Mouse (Mus musculus): ENCODE data around the gene Ccdc169. TPM values are rescaled to one million over a fixed set of nuclear protein-coding genes. Genes with fewer than 3 reads are reported as not detected.
A peak's percentile ranks its signal among the peaks of the same experiment; 100 is the strongest.

Gene Ccdc169
- polyA plus RNA-seq, 1 experiment from 2014 or later: not detected

DNA sequence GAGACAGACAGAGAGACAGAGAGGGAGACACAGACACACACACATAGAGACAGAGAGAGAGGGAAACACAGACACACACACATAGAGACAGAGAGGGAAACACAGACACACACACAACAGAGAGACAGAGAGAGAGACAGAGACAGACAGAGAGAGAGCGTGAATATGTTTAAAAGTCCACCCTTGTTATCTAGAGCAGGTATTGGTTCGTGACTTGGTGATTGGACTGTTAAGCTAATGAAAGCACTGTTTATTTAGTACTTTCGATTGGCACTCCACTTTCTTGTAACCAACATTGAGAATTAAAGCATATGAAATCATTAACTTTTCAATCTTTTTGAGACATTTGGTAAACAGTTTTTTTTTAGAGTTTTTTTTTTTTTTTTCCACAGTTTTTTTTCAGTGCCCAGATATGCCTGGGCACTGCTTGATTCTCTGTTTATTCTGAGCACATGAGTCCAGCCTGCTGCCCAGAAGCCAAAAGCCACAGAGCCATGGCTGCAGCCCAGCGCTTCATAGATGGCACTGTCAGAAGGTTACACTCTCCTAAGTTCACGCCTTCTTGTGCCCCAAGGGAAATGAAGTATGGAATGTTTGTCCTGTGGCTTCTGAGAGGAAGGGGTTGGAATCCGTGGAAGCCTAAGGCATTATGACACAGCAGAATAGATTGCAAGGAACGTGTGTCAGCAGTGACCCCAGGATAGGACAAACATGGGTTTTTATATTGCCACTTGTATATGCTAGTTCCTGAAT, 22.6 kb upstream of the Ccdc169 start:
- Histone ChIP-seq H3K4me3 (ENCODE audit: low read length) (no peak overlapping the region), H3K9me3 (ENCODE audit: control insufficient read depth, low read length) (no peaks in the 10 kb centered on the region), H3K27ac (ENCODE audit: low read depth, low read length) (no peak overlapping the region), H3K36me3 (ENCODE audit: control insufficient read depth, insufficient read depth, low read length) (peaks cover 28% of the 10 kb centered on the region), H3K4me2 (replicated peaks; ENCODE audit: low read depth, low read length) (no peak overlapping the region), H3K27me3 (ENCODE audit: control insufficient read depth, insufficient read depth, low read length) (no peaks in the 10 kb centered on the region), H3K9ac (ENCODE audit: low read depth, low read length) (no peak overlapping the region), H3K4me1 (ENCODE audit: control insufficient read depth, insufficient read depth, low read length) (no peaks in the 10 kb centered on the region)
- WGBS: 65% methylated on average over 7 of the region's 7 CpGs
- ATAC-seq (ENCODE audit: low FRiP score, low TSS enrichment): no peak

DNA sequence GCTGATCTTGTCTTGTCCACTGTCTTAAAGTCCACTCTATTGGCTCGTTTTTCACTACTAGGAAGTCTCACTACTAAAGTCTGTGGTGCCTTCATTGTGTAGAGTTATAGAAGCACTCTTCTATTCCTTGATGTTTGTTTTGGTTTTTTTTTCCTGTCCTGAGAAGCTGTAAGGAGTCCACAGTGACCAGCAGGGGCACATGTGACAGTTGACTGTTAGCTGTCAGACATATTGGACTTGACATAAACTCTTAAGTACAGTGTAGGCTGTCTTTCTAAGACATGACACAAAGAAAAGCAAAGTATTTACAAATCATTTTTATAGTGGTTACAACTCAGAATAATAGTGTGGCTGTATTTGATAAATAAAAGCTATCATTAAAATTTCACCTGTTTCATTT, 22.1 kb upstream of the Ccdc169 start:
- Histone ChIP-seq H3K27me3 (ENCODE audit: control insufficient read depth, insufficient read depth, low read length) (no peaks in the 10 kb centered on the region), H3K4me1 (ENCODE audit: control insufficient read depth, insufficient read depth, low read length) (no peaks in the 10 kb centered on the region), H3K27ac (ENCODE audit: low read depth, low read length) (no peak overlapping the region), H3K36me3 (ENCODE audit: control insufficient read depth, insufficient read depth, low read length) (peaks cover 32% of the 10 kb centered on the region), H3K4me3 (ENCODE audit: low read length) (no peak overlapping the region), H3K9ac (ENCODE audit: low read depth, low read length) (no peak overlapping the region), H3K4me2 (replicated peaks; ENCODE audit: low read depth, low read length) (no peak overlapping the region), H3K9me3 (ENCODE audit: control insufficient read depth, low read length) (no peaks in the 10 kb centered on the region)
- 72% methylated on average over 1 of the region's 1 CpGs for WGBS
- no peak for ATAC-seq (ENCODE audit: low FRiP score, low TSS enrichment)

DNA sequence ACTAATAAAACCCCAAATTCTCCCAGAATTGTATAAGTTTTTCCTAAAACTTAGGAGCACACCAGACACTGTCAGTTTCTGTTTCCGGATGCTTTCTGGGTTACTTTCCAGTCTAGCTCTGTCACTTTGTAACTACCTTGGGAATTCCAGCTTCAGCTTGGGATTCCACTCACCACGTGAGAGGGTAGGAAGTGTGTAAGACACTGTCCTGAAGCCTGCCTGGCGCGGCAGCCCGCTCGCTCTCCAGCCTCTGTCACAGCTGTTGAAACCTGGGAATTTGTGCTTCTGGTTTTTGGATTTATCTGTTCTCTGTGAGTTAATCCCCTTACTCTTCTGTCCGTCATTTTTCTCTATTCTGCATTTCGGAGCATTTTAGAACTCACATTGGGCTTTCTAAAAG, 21.1 kb upstream of the Ccdc169 start:
- H3K9ac ChIP-seq (ENCODE audit: low read depth, low read length): no peak overlapping the region
- no peaks in the 10 kb centered on the region for H3K4me1 ChIP-seq (ENCODE audit: control insufficient read depth, insufficient read depth, low read length)
- no peak overlapping the region for H3K4me2 ChIP-seq (replicated peaks; ENCODE audit: low read depth, low read length)
- H3K27me3 ChIP-seq (ENCODE audit: control insufficient read depth, insufficient read depth, low read length): no peaks in the 10 kb centered on the region
- no peak overlapping the region for H3K4me3 ChIP-seq (ENCODE audit: low read length)
- WGBS: 92% methylated on average over 8 of the region's 8 CpGs
- H3K36me3 ChIP-seq (ENCODE audit: control insufficient read depth, insufficient read depth, low read length): peaks cover 39% of the 10 kb centered on the region
- H3K9me3 ChIP-seq (ENCODE audit: control insufficient read depth, low read length): no peaks in the 10 kb centered on the region
- no peak overlapping the region for H3K27ac ChIP-seq (ENCODE audit: low read depth, low read length)
- ATAC-seq (ENCODE audit: low FRiP score, low TSS enrichment): no peak

DNA sequence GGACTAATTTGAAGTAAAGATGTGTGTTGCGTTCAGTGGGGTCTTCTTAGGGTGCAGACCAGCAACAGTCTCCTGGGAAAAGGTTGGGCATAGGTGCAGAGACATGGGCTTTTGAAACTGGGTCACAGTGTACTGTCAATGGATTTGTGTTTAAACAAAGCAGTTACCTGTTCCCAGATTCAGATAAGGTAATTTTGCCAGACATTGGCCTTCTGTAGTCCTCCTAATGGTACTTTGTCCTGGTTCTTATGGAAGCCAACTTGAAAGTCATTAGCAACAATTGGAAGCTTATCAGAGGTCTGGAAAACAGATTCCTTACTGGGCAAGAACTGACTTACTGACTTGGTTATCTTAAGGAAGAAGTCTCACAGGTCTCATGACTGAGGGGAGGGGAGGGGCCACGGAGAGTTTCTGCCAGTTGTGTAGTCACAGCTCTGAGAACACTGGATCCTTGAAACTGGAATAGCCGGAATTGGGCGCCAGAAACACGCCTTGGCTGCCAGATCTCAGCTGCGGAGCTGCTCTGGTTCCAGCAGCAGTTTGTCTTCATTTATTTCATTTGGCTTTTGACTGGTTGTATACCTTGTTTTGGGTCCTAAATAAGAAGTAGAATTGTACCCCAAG, 17.8 kb upstream of the Ccdc169 start:
- Histone ChIP-seq H3K4me3 (ENCODE audit: low read length) (no peak overlapping the region), H3K9ac (ENCODE audit: low read depth, low read length) (no peak overlapping the region), H3K36me3 (ENCODE audit: control insufficient read depth, insufficient read depth, low read length) (peaks cover 66% of the 10 kb centered on the region), H3K4me2 (replicated peaks; ENCODE audit: low read depth, low read length) (no peak overlapping the region), H3K27me3 (ENCODE audit: control insufficient read depth, insufficient read depth, low read length) (no peaks in the 10 kb centered on the region), H3K9me3 (ENCODE audit: control insufficient read depth, low read length) (no peaks in the 10 kb centered on the region), H3K4me1 (ENCODE audit: control insufficient read depth, insufficient read depth, low read length) (no peaks in the 10 kb centered on the region), H3K27ac (ENCODE audit: low read depth, low read length) (no peak overlapping the region)
- no peak for ATAC-seq (ENCODE audit: low FRiP score, low TSS enrichment)
- 95% methylated on average over 6 of the region's 6 CpGs for WGBS

DNA sequence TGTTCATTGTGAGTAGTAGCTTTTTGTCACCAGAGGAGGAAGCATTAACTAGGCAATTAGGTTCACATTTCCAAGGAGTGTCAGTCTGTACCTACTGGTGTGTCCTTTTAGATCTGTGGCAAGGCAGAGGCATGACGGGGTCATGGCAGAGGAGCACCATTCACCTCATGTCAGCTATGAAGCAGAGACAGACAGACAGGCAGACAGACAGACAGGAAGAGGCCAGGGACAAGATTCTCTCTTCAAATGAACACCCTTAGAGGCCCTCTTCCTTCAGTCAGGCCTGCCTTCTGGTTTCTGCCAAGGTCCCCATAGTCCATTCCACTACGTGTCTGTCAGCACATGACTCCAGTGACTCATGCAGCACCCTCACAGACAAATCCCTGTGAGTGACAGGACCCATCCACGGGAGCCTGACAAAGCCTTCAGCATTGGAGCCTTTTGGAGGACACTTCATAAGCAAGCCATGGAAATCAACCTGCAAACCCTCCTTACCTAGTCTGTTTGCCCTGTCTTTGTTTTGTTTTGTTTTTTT, 14.7 kb upstream of the Ccdc169 start:
- H3K27ac ChIP-seq (ENCODE audit: low read depth, low read length): no peak overlapping the region
- H3K4me2 ChIP-seq (replicated peaks; ENCODE audit: low read depth, low read length): no peak overlapping the region
- H3K9ac ChIP-seq (ENCODE audit: low read depth, low read length): no peak overlapping the region
- H3K36me3 ChIP-seq (ENCODE audit: control insufficient read depth, insufficient read depth, low read length): peaks cover 85% of the 10 kb centered on the region
- no peaks in the 10 kb centered on the region for H3K9me3 ChIP-seq (ENCODE audit: control insufficient read depth, low read length)
- H3K4me1 ChIP-seq (ENCODE audit: control insufficient read depth, insufficient read depth, low read length): no peaks in the 10 kb centered on the region
- ATAC-seq (ENCODE audit: low FRiP score, low TSS enrichment): no peak
- 88% methylated on average over 3 of the region's 3 CpGs for WGBS
- no peaks in the 10 kb centered on the region for H3K27me3 ChIP-seq (ENCODE audit: control insufficient read depth, insufficient read depth, low read length)
- H3K4me3 ChIP-seq (ENCODE audit: low read length): no peak overlapping the region

DNA sequence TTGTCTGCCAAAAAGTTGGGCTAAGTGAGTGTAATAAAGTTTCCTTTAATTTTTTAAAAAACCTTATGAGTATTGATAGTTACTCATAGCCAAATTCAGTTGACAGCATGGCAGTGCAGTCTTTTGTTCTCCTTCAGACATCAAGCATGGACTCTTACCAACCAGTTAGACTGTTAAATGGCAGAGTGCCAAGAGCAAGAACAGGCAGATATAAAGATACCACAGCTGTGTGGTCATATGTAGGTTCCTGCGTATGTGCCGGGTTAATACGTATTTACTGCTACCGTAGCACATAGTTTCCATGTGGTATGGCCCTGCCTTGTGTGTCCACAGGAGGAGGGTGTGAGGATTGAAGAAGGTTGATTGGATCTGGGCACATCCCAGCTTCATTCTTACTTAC, 14.1 kb upstream of the Ccdc169 start:
- H3K27me3 ChIP-seq (ENCODE audit: control insufficient read depth, insufficient read depth, low read length): no peaks in the 10 kb centered on the region
- no peaks in the 10 kb centered on the region for H3K4me1 ChIP-seq (ENCODE audit: control insufficient read depth, insufficient read depth, low read length)
- ATAC-seq (ENCODE audit: low FRiP score, low TSS enrichment): no peak
- no peak overlapping the region for H3K9ac ChIP-seq (ENCODE audit: low read depth, low read length)
- H3K9me3 ChIP-seq (ENCODE audit: control insufficient read depth, low read length): no peaks in the 10 kb centered on the region
- H3K27ac ChIP-seq (ENCODE audit: low read depth, low read length): no peak overlapping the region
- H3K4me2 ChIP-seq (replicated peaks; ENCODE audit: low read depth, low read length): no peak overlapping the region
- WGBS: 88% methylated on average over 4 of the region's 4 CpGs
- H3K4me3 ChIP-seq (ENCODE audit: low read length): no peak overlapping the region
- H3K36me3 ChIP-seq (ENCODE audit: control insufficient read depth, insufficient read depth, low read length): peaks cover 85% of the 10 kb centered on the region

DNA sequence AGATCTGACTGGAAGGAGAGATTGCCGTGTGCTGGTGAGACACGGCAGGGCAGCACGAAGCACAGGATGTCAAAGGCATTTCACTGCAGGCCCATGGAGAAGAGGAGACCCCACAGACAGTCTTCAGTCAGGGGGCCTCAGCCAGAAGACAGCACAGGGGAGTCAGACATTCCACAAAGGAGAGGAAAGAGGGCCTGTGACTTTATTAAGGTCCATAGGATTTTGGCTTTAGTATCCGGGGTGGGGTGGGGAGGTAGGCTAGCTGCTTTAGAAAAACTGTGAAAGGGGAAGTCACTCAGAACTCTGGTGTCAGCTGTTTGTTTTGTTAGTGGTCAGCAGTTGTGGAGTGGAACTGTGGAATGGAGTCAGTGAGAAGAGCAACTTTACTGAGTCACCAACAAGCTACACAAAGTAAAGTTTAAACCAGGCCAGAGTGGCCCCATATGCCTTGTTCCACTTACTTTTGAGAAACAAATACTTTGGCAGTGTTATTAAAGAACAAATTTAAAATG, 7.9 kb upstream of the Ccdc169 start:
- no peaks in the 10 kb centered on the region for H3K9me3 ChIP-seq (ENCODE audit: control insufficient read depth, low read length)
- no peak overlapping the region for H3K27ac ChIP-seq (ENCODE audit: low read depth, low read length)
- no peaks in the 10 kb centered on the region for H3K27me3 ChIP-seq (ENCODE audit: control insufficient read depth, insufficient read depth, low read length)
- no peak for ATAC-seq (ENCODE audit: low FRiP score, low TSS enrichment)
- 87% methylated on average over 4 of the region's 4 CpGs for WGBS
- H3K4me2 ChIP-seq (replicated peaks; ENCODE audit: low read depth, low read length): no peak overlapping the region
- peaks cover 80% of the 10 kb centered on the region for H3K36me3 ChIP-seq (ENCODE audit: control insufficient read depth, insufficient read depth, low read length)
- H3K4me3 ChIP-seq (ENCODE audit: low read length): no peak overlapping the region
- no peak overlapping the region for H3K9ac ChIP-seq (ENCODE audit: low read depth, low read length)
- H3K4me1 ChIP-seq (ENCODE audit: control insufficient read depth, insufficient read depth, low read length): no peaks in the 10 kb centered on the region

DNA sequence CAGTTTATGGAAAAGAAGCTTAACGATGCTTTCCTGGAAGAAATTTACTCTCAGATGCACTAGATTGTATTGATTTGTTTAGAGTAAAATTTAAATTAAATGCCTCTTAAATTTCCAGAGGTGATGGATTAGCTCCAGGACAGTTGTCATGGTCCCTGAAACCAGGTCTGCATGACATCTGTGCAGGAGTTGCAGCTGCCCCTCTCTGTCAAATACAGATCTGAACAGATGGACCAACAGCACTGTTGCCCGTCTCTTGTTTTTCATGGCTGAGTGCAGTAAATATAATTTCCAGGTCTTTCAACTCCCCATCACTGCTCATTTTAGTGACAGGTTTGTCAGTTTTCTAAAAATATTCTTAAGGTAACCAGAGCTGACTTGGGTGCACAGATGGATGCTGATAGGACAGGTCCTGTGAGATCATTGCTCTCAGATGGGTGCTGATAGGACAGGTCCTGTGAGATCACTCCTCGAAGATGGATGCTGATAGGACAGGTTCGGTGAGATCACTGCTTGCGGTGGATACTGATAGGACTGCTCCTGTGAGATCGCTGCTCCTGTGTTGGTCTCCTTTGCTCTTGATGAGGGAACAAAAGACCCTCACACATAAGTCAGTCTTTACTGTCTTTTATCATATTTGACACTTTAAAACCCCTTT, 5.4 kb upstream of the Ccdc169 start:
- WGBS: 89% methylated on average over 6 of the region's 6 CpGs
- Histone ChIP-seq H3K4me2 (replicated peaks; ENCODE audit: low read depth, low read length) (no peak overlapping the region), H3K27me3 (ENCODE audit: control insufficient read depth, insufficient read depth, low read length) (no peaks in the 10 kb centered on the region), H3K36me3 (ENCODE audit: control insufficient read depth, insufficient read depth, low read length) (peaks cover 78% of the 10 kb centered on the region), H3K9ac (ENCODE audit: low read depth, low read length) (no peak overlapping the region), H3K27ac (ENCODE audit: low read depth, low read length) (no peak overlapping the region), H3K4me3 (ENCODE audit: low read length) (no peak overlapping the region), H3K9me3 (ENCODE audit: control insufficient read depth, low read length) (no peaks in the 10 kb centered on the region), H3K4me1 (ENCODE audit: control insufficient read depth, insufficient read depth, low read length) (no peaks in the 10 kb centered on the region)
- ATAC-seq (ENCODE audit: low FRiP score, low TSS enrichment): no peak

DNA sequence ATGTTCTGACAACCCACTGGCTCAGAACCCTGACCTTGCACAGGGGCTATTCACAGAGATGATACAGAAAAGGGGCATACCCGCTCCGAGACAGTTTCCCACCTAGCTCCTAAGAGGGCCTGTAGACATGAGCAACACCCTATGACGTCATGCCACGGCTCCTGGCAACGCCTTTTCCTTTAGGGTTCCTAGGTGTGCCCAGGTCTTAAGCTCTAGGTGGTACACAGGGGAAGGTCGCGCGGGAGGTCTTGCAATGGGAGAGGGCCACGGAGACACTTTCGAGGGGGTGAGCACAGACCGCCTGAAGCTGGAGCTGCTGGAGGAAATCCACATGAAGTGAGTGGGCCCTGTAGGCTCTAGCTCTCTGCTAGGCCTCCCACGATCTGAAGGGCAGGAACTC, 2.7 kb downstream of the Ccdc169 start:
- Histone ChIP-seq H3K9ac (ENCODE audit: low read depth, low read length) (no peak overlapping the region), H3K36me3 (ENCODE audit: control insufficient read depth, insufficient read depth, low read length) (peaks cover 26% of the 10 kb centered on the region), H3K27me3 (ENCODE audit: control insufficient read depth, insufficient read depth, low read length) (no peaks in the 10 kb centered on the region), H3K4me1 (ENCODE audit: control insufficient read depth, insufficient read depth, low read length) (no peaks in the 10 kb centered on the region), H3K4me2 (replicated peaks; ENCODE audit: low read depth, low read length) (no peak overlapping the region), H3K9me3 (ENCODE audit: control insufficient read depth, low read length) (no peaks in the 10 kb centered on the region), H3K4me3 (ENCODE audit: low read length) (no peak overlapping the region), H3K27ac (ENCODE audit: low read depth, low read length) (no peak overlapping the region)
- WGBS: 76% methylated on average over 12 of the region's 12 CpGs
- ATAC-seq (ENCODE audit: low FRiP score, low TSS enrichment): peak; percentile 52; the same call in 1 of the 2 replicates

Measured in kidney, embryonic 14.5 days (tissue).